Mouse (Mus musculus) limb, embryonic 10.5 days (tissue): ENCODE results near the gene Tomm40l. TPM values are rescaled to one million over a fixed set of nuclear protein-coding genes. Genes with fewer than 3 reads are reported as not detected.

Experiments
- DNase-seq: peaks from one replicate; pipeline ENCODE4 v3.0.0-alpha.2; 2017; ENCODE audit warnings: low spot score
- H3K27ac ChIP-seq: fragments of 300-500 bp; sonication (generic); 2 replicates; pipeline ENCODE4 v1.5.1; 2016; ENCODE audit warnings: mild to moderate bottlenecking
- H3K27me3 ChIP-seq: fragments of 300-500 bp; sonication (generic); 2 replicates; pipeline ENCODE4 v1.6.1; 2016; ENCODE audit warnings: low read depth, mild to moderate bottlenecking; ENCODE audit not compliant: poor library complexity, severe bottlenecking
- H3K36me3 ChIP-seq: fragments of 300-500 bp; sonication (generic); 2 replicates; pipeline ENCODE4 v1.6.1; 2016; ENCODE audit warnings: mild to moderate bottlenecking, moderate library complexity
- H3K4me1 ChIP-seq: fragments of 300-500 bp; sonication (generic); 2 replicates; pipeline ENCODE4 v1.6.1; 2016
- H3K4me3 ChIP-seq: fragments of 300-500 bp; sonication (generic); 2 replicates; pipeline ENCODE4 v1.5.1; 2016; ENCODE audit warnings: mild to moderate bottlenecking, moderate library complexity
- H3K9me3 ChIP-seq: fragments of 300-500 bp; sonication (generic); replicated peaks from 2 replicates; pipeline ENCODE4 v1.6.1; 2016; ENCODE audit warnings: mild to moderate bottlenecking
- WGBS: fragments of 180-500 bp; shearing (Covaris S2); methylation state at CpG from one replicate; pipeline ENCODE4 v1.1.7; 2016; 5-methylcytosine and 5-hydroxymethylcytosine counted together
- polyA plus RNA-seq: library from polyadenylated mRNA; unstranded; fragments of >200 nt; fragmentation: Nextera tagmentation; extraction: Ambion mirVana; gene quantifications from 2 replicates; pipeline ENCODE4 v1.2.1, GENCODE M21; 2016

Tomm40l gene
- polyA plus RNA-seq, 1 experiment from 2014 or later = 32.2 TPM

DNA sequence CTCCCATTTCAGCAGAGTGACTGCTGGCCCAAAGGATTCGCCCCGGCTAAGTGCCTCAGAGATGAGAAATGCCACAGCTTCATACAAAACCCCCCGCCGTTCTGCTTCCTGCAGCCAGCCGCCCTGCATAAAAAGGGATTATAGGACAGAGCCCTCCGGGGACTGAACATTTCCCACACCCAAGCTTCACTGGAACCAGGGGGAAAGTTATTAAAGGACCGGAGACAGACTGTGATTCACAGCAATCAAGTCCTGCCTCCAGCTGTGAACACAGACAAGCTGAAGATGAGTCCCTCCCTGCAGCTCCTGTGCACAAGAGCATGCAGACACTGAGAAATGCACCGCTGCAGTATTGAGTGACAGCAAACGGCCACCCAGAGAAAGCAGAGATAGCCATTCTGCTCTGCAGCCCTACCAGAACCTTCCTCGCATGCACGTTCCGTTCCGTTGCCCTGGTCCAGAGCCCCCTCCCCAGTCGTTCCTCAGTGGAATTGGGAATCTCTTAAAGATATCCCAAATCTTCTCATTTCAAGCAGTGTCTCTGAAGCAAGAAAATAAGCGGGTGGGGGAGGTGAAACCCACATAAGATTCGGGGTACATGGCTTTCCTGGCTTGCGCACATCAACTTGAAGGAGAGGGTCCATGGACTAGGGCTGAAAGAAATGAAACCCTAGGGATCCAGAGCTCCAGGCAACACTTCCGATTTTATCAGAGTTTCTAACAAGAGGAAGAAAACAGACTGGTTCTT is 29.0 kb downstream of the Tomm40l start:
- Histone ChIP-seq H3K27ac (no peak overlapping the region), H3K27me3 (peaks cover 92% of the 10 kb centered on the region), H3K4me1 (peaks cover 48% of the 10 kb centered on the region), H3K4me3 (peak overlapping the region; percentile 12), H3K36me3 (no peaks in the 10 kb centered on the region), H3K9me3 (no peaks in the 10 kb centered on the region)
- 4% methylated on average over 18 of the region's 18 CpGs for WGBS
- peak; percentile 39 for DNase-seq

DNA sequence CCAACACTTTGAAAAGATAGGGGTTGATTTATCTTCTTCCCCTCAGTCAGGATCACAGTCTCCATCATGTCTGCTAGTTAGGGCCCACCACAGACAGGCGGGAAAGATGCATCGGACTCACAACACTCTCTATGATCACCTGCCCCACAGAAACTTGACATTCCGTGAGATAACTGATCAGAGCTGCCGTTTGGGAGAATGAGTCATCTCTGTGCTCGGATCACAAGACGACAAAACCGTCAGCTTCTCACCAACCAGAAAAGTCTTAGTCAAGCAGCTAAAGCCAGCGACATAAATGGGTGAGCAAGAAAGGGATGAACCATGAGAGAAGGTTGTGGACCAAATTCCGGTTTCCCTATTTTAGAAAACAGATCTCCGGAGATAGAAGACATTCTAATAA is 30.0 kb downstream of the Tomm40l start:
- WGBS = 49% methylated on average over 10 of the region's 10 CpGs
- Histone ChIP-seq H3K4me1 (peaks cover 48% of the 10 kb centered on the region), H3K9me3 (no peaks in the 10 kb centered on the region), H3K27ac (no peak overlapping the region), H3K27me3 (peaks cover 85% of the 10 kb centered on the region), H3K36me3 (no peaks in the 10 kb centered on the region), H3K4me3 (no peak overlapping the region)
- DNase-seq = no peak

DNA sequence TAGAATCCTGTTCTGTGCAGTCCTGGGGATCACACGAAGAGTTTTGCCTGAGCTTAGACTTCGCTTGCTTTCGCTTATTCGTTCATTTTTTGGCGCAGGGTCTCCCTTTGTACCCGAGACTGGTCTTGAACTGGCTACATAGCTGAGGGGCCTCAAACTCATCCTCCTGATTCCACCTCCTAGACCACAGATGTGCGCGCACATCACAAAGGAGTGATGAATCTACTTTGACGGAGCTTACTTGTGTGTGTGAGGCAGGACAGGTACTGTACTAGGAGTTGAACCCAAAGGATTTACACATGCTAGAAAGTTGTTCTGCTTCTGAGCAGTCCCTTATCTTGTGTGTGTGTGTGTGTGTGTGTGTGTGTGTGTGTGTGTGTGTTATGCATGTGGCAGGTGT is 31.5 kb downstream of the Tomm40l start:
- no peak for DNase-seq
- Histone ChIP-seq H3K4me1 (peaks cover 50% of the 10 kb centered on the region), H3K27me3 (peaks cover 77% of the 10 kb centered on the region), H3K36me3 (no peaks in the 10 kb centered on the region), H3K27ac (no peak overlapping the region), H3K9me3 (no peaks in the 10 kb centered on the region), H3K4me3 (no peak overlapping the region)
- WGBS = 94% methylated on average over 9 of the region's 9 CpGs

DNA sequence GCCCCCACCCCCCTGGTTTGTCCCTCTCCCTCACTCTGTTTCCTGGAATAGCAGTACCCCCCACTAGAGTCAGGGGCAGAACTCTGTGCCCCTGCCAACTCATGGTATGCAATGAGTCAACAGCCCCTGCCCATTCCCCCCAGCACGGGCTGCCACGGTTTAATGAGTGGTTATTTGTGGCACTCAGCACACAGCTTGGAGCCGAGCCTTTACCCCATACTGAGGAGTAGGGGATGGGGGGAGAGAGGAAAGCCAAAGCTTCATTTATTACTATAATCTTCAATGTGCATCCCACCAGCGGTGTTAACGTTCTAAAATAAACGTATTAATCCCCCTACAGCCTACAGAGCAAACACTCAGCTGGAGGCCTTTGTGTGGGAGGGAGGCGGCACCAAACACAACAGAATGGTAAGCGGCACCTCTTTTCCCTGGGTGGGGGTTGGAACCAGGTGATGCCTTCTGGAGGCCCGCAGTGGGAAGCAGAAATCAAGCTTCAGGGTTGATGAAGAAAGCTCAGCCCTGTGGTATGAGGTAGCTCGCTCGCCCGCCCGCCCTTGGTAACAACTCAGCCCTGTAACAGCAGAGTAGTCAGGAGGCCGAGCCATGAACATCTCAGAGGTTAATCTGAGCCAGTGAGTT is 32.7 kb downstream of the Tomm40l start:
- Histone ChIP-seq H3K4me1 (peaks cover 46% of the 10 kb centered on the region), H3K36me3 (no peaks in the 10 kb centered on the region), H3K9me3 (no peaks in the 10 kb centered on the region), H3K4me3 (no peak overlapping the region), H3K27ac (peak overlapping the region; percentile 53; the same call in 1 of the 2 replicates), H3K27me3 (peaks cover 71% of the 10 kb centered on the region)
- WGBS = 38% methylated on average over 14 of the region's 14 CpGs
- DNase-seq = no peak

DNA sequence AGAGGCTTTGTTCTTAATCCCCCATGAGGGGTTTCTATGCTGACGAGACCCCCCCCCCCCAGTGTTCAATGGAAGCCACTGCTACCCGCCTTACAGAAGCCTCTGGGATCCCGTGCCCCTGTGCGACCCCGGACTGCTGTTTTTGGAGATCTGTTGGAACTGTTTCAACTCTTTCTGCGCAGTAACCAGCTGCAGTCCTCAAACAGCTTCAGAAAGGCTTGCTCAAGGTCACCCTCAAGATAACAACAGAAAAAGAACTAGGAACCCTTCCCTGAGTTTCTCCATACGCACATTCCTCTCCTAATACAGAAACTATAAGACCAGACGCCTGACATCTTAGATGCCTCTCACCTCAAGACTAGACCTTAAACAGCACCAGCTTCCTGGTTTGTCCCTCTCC is 33.3 kb downstream of the Tomm40l start:
- 43% methylated on average over 8 of the region's 8 CpGs for WGBS
- DNase-seq = no peak
- Histone ChIP-seq H3K27ac (peak overlapping the region; percentile 53; the same call in 1 of the 2 replicates), H3K9me3 (no peaks in the 10 kb centered on the region), H3K4me1 (peaks cover 40% of the 10 kb centered on the region), H3K4me3 (no peak overlapping the region), H3K36me3 (no peaks in the 10 kb centered on the region), H3K27me3 (peaks cover 65% of the 10 kb centered on the region)

DNA sequence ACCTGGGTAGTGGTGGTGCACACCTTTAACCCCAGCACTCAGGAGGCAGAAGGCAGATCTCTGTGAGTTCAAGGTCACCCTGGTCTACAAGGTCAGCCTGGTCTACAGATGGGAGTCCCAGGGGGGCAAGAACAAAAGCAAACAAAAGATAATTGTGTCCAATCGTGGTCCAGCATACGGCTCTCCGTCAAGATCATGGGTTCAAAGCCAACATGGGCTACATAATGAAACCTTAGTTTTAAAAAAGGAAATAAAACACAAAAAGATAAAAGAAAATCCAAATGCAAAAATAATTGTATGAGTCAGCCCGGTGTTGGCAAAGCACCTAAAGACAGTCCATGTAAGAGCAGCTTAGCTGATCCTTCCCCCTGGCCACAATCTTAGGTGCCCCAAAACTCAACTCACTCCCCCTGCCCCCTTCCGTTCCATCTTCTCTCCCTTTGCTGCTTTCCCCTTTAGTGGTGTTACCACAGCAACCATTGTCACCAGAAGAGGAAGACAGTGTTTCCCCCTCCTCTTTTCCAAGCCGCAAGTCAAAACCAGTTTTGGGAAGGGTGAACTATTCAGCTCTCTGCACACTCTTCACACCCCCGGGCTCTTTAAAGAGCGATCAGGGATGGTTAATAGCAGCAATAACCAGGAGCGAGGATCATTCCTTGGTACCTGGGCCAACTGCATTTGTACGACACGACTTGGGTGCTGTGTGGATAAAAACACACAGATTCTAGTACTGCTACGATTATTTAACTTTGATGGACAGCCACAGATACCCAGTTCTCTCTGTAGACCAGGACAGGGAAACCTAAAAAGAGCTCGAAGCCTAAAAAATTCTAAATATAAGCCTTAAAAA is 34.2 kb downstream of the Tomm40l start:
- no peak for DNase-seq
- H3K36me3 ChIP-seq = no peaks in the 10 kb centered on the region
- H3K27ac ChIP-seq = no peak overlapping the region
- H3K27me3 ChIP-seq = peaks cover 55% of the 10 kb centered on the region
- WGBS = 72% methylated on average over 13 of the region's 13 CpGs
- no peaks in the 10 kb centered on the region for H3K9me3 ChIP-seq
- H3K4me1 ChIP-seq = peaks cover 35% of the 10 kb centered on the region
- no peak overlapping the region for H3K4me3 ChIP-seq

DNA sequence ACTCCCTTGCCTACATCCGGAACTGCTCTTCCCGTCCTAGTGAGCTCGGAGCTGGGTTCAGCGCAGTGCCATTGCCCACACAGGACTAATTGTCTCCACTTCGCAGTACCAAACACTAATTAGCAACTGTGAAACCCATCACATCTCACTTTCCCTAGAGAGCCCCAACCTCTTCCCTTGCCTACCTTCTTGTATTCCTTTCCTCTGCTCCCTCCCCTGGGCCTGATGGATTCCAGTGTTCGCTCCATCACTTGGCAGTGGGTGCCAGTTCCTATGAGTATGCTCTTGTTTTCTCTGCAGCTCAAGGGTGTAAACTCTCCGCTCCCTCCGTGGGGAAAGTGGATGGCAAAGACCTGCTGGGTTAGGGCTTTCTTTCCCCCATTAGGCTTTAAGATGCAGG is 36.7 kb downstream of the Tomm40l start:
- DNase-seq = no peak
- Histone ChIP-seq H3K4me3 (no peak overlapping the region), H3K4me1 (peaks cover 30% of the 10 kb centered on the region), H3K9me3 (no peaks in the 10 kb centered on the region), H3K27me3 (peaks cover 31% of the 10 kb centered on the region), H3K27ac (no peak overlapping the region), H3K36me3 (no peaks in the 10 kb centered on the region)
- WGBS = 49% methylated on average over 8 of the region's 8 CpGs

DNA sequence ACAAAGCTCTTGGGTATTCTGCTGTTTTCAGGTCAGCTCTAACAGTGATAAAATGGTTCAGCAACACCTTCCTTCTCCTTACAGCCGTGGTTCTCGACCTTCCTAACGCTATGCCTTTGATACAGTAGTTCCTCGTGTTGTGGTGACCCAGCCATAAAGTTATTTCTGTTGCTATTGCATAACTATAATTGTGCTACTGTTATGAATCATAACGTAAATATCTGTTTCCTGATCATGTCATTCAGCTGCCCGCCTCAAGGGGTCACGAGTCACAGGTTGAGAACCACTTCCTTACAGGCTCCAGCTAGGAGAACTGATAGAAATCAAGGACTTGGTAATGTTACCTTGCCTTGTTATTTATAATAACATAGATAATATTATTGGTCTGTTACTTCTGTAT is 38.0 kb downstream of the Tomm40l start:
- Histone ChIP-seq H3K4me3 (no peak overlapping the region), H3K36me3 (no peaks in the 10 kb centered on the region), H3K9me3 (no peaks in the 10 kb centered on the region), H3K27me3 (peaks cover 20% of the 10 kb centered on the region), H3K27ac (no peak overlapping the region), H3K4me1 (peaks cover 24% of the 10 kb centered on the region)
- WGBS = 88% methylated on average over 7 of the region's 7 CpGs
- DNase-seq = no peak

DNA sequence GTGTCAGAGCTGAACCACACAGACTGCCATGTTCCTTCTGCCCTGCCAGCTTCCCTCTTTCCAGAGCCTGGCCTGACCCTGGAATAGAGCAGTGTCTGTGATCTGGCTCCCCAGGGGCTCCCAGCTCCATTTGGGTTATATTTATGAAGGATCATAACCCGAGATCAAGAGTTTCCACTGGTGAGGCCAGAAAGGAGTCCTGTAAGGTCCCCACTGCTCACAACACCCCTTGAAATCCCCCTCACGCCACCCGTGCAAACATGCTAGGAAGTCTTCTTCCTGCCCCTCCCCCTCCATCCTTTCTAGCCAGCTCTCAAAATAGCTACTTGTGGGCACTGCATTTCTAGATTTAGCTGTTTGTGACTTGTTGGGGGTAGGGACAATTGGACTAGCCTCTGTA is 38.7 kb downstream of the Tomm40l start:
- H3K9me3 ChIP-seq = no peaks in the 10 kb centered on the region
- WGBS = 64% methylated on average over 3 of the region's 3 CpGs
- no peaks in the 10 kb centered on the region for H3K36me3 ChIP-seq
- H3K27me3 ChIP-seq = peaks cover 16% of the 10 kb centered on the region; the same call in 1 of the 2 replicates
- H3K4me1 ChIP-seq = peaks cover 18% of the 10 kb centered on the region
- no peak overlapping the region for H3K4me3 ChIP-seq
- no peak for DNase-seq
- no peak overlapping the region for H3K27ac ChIP-seq

DNA sequence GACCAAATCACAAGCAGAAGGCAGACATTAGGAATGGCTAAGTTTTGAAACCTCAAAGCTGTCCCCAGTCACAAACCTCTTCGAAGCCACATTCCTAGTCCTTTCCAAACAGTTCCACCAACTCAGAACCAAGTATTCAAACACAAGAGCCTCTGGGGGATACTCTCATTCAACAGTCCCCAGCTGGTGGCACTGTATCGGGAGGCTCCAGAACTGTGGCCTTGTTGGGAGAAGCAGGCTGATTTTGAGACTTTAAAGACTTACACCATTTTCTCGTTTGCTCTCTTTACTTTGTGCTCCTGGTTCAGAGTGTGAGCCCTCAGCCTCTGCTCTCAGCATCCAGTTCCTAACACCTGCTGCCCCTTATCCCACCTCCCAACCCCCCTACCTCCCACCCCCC is 39.3 kb downstream of the Tomm40l start:
- no peaks in the 10 kb centered on the region for H3K9me3 ChIP-seq
- 87% methylated on average over 3 of the region's 3 CpGs for WGBS
- H3K27me3 ChIP-seq = peaks cover 13% of the 10 kb centered on the region; the same call in 1 of the 2 replicates
- DNase-seq = no peak
- H3K27ac ChIP-seq = no peak overlapping the region
- H3K4me1 ChIP-seq = peaks cover 18% of the 10 kb centered on the region
- no peak overlapping the region for H3K4me3 ChIP-seq
- no peaks in the 10 kb centered on the region for H3K36me3 ChIP-seq

DNA sequence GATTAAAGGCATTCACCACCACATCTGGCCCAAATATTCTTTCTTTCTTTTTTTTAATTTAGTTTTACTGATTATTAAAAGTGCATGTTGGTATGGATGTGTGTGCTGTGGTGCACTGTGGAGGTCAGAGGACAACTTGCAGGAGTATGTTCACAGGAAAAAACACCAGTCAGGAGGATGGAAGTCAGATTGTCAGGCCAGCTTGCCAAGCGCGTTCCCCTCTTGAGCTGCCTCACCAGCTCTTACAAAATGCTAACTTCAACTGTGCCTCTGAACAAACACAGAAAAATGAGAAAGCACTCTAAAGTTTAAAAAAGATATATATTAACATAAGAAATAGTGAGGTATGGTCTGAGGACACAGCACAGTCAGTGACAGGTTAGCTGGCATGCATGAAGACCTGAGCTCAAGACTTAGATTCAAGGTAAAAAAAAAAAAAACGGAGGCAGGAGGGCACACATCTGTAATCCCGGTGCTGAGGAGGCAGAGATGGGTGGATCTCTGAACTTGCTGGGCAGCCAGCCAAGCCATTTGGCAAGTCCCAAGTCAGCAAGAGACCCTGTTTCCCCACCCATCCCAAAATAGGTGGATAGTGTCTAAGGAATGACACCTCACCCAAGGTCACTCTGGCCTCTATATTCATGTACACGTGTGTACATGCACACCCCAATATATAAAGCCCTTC is 42.7 kb downstream of the Tomm40l start:
- H3K27me3 ChIP-seq = no peaks in the 10 kb centered on the region
- no peaks in the 10 kb centered on the region for H3K9me3 ChIP-seq
- no peak for DNase-seq
- no peaks in the 10 kb centered on the region for H3K36me3 ChIP-seq
- H3K27ac ChIP-seq = no peak overlapping the region
- no peak overlapping the region for H3K4me3 ChIP-seq
- 83% methylated on average over 5 of the region's 5 CpGs for WGBS
- 0 out of 2 replicates have a peak, but pooled peaks cover 4% of the 10 kb centered on the region for H3K4me1 ChIP-seq

DNA sequence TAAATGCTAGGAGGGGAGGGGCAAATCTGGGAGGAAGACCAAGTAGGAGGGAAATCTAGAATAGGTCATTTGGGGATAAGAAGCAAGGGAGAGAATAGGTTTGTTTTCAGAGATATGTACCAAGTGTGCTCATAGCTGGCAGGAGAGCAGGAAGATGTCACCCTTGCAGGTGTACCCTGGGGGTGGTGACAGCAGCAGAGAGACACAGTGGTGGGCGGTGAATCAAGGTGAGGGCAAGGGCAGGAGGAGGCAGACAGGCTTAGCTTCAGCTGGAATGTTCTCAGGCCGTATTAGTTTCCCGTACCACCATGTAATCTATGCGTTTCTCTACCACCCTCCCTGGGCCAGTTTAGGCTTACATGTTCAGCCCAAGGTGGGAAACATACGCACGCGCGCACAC is 49.5 kb downstream of the Tomm40l start:
- 90% methylated on average over 8 of the region's 8 CpGs for WGBS
- no peaks in the 10 kb centered on the region for H3K36me3 ChIP-seq
- H3K27ac ChIP-seq = no peak overlapping the region
- no peaks in the 10 kb centered on the region for H3K4me1 ChIP-seq
- H3K9me3 ChIP-seq = no peaks in the 10 kb centered on the region
- no peak overlapping the region for H3K4me3 ChIP-seq
- DNase-seq = no peak
- no peaks in the 10 kb centered on the region for H3K27me3 ChIP-seq
